Mouse (Mus musculus) cerebellum, adult 9-11 months (tissue): ENCODE results near the gene Kazald1.
"Not testable (repeated sequence)": the region's sequence is repeated elsewhere in the genome, so short reads cannot be mapped to it uniquely, and the experiment has no call there.

Experiments
- DNase-seq: peaks from one replicate; pipeline ENCODE4 v3.0.0; 2022

Gene Kazald1

DNA sequence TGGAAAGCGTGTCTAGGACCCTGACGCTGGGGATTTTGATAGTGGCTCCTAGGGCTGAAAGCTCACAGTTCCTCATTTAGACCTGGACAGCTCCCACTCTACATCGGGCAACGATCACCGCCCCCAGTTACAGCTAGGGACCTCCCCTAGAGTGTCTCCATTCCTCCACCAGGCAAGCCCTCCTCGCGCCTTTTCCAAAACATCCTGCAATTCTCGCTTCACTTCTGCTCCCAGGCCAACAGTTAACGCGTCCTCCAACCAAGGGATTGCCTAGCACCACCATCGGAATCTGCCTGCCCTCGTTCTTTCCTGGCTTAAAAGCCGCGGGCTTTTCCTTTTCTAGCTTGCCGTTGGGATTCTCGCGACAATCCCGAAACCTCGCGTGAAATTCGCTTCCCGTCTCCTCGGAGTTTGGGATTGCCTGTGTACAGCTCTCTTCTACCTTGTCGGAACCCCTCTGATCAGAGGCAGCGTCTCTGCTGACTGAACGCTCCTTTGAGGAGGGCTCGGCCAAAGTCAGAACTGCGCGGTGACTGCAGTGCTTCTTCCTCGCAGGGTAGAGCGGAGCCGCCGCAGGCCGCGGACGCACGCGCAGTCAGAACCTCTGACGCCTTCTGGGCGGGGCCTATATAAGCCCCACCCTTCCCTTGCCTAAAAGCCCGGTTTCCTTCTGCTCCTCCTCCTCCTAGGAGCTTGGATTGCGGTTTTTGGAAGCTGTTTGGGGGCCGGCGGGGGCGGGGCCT lies at the start of gene Kazald1:
Gene Kazald1, plus strand, starts transcription at position 662 of the 743 bp plus-strand sequence.
- DNase-seq, result peak; percentile 95

DNA sequence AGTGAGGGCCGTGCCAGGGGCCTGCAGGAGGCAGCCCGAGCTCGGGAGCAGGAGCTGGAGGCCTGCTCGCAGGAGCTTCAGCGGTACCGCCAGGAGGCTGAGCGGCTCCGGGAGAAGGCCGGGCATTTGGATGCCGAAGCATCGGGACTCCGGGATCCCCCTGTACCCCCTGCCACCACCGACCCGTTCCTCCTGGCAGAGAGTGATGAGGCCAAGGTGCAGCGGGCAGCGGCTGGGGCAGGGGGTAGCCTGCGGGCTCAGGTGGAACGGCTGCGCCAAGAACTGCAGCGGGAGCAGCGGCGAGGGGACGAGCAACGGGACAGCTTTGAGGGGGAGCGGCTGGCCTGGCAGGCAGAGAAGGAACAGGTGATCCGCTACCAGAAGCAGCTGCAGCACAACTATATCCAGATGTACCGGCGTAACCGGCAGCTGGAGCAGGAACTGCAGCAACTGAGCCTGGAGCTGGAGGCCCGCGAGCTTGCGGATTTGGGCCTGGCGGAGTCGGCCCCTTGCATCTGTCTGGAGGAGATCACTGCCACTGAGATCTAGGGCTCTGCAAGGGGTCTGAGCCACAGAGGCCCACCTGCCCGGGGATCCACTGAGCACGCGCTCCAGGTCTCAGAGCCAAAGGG lies 49.0 kb upstream of the Kazald1 start:
- peak; percentile 43 for DNase-seq

- peak; percentile 26 for DNase-seq
Observed at GRCm38 (mm10) chr19:45026958-45027670, 47.9 kb upstream of the Kazald1 start.

DNA sequence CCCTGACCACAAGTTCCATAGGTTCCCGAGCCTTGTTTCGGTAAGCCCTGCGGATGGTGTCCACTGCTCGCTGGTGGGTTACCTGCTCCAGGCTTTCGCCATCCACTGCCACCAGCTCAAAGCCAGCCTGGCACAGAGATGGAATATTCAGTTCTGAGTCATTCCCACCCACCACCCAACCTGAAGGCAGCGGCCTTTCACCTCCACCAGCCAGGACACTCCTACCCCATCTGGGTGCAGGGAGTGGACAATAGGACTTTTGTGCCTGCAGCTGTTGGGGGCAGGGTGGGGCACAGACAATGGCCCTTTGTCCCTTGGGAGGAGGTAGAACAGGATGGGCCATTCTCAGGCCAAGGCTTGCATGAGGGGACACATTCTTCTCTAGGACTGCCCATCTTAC lies 47.2 kb upstream of the Kazald1 start:
- DNase-seq, result peak; percentile 64

DNA sequence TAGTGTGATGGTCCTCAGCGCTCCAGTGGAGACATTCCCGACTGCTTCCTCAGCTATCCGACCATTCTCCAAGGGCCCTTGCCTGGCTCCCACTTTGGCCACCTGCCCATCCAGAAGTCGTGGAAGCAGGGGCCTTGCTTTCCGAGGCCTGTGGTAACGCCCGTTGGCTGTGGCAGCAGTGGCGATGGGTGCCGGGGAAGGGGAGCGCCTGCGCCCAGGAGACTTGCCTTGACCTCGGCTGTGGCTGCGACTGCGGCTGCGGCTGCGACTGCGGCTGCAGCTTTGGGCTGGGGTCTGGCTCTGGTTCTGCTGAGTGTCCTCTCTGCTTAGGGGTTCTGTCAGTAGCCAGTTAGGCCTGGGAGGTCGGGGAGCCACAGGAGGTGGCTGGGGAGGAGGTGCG lies 46.3 kb upstream of the Kazald1 start:
- DNase-seq, result peak; percentile 52

DNA sequence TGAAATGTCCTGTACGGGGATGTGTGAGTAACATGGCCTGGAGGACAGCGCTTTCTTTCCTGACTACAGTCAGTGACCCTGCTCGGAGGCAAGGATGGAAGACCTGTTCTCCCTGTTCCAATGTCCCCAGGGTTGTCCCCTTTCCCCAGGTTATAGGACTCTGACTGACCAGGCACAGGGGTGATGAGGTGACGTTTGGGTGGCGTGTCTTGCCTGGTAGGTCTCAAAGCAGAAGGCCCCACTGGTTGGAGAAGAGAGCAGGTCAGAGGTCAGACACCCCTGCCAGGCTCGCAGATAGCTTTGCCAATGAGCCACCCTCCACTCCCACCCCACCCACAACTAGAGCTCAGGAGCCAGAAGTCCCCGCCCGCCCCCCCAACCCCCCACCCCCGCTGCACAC lies 45.5 kb upstream of the Kazald1 start:
- peak; percentile 56 for DNase-seq

DNA sequence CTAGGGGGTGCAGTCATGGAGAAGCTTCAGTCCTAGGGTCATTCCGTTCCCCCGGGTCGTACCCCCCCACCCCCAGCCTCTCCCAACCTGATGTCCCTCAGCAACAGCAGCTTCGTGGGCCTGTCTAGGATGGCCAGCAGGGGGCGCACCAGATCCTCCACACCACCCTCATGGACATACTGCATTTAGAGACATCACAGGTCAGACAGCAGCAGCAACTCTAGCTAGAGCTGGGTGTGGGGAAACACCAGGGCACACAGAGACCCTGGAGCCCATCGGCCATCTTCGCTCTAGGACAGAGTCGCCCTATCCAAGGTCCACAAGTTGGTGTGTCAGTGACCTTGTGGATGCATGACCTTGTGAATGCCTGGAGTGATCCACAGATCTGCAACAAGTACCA lies 44.9 kb upstream of the Kazald1 start:
- DNase-seq, result peak; percentile 79

GRCm38 (mm10) chr19:45030746-45031693 lies 44.0 kb upstream of the Kazald1 start:
- DNase-seq, result peak; percentile 89

- peak; percentile 82 for DNase-seq
Observed at GRCm38 (mm10) chr19:45031780-45032179, 43.3 kb upstream of the Kazald1 start.

- DNase-seq, result peak; percentile 65
Observed at GRCm38 (mm10) chr19:45032570-45033332, 42.3 kb upstream of the Kazald1 start.

GRCm38 (mm10) chr19:45036867-45037266 lies 38.2 kb upstream of the Kazald1 start:
- DNase-seq, result peak; percentile 35

GRCm38 (mm10) chr19:45038198-45038597 lies 36.8 kb upstream of the Kazald1 start:
- not testable (repeated sequence) for DNase-seq

DNA sequence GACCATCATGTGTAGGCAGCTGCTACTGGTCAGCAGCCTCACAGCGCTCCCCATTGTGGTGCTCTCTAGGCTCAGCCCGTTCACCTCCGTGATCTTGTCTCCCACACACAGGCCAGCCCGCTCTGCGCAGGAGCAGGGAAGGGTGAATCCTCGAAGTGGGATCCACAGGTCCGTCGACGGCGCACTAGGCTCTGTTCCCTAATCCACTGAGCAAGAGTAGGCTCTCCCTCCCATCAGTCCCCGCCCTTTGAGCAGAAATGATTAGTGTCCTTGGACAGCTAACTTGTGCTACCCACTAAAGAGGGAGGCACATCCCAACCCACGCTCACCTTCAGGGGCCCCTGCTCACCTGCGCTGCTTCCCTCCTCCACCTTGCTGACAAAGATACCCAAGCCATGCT lies 34.8 kb upstream of the Kazald1 start:
- no peak for DNase-seq

DNA sequence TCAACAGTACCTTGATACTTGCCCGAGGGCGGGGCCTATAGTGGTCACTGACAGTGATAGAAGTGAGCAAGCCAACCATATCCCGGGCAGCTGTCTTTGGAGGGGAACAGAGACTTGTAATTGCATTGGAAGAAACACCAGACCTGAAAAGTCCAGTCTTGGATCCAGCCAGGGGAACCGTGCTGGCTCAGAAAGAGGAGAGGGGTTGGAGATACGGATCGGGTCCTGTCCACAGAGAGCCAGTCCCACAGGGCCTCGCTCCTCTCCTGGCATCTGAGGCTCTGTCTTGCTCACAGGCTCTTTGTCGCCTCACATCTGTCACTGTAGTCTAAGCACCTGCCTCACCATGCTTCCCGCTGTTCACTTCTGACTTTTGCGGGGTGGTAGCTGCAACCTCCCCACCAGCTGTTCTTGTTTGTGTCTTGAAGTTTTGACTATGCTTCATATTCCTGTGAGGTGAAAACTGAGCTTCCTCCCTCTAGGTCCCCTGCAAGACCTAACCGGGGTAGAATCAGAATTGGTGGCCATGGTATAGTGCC lies 30.6 kb upstream of the Kazald1 start:
- DNase-seq, result no peak

DNA sequence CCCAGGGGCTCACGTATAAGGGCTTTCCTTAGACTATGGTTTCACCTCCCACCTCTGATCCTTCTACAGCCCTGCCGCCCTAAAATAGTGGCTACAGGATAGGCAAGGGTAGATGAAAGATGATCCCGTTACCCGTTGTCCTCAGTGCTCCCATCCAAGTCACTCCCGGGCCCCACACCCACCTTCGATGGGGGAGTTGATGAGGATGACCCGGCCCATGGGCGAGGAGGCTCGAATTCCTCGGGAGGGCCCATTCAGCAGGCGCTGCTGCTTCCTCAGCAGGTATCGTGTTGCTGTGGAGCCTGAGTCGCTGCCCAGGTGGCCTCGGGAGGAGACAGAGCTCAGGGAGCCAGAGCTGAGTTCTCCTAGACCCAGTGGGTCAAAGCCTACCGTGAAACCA lies 29.8 kb upstream of the Kazald1 start:
- peak; percentile 57 for DNase-seq

DNA sequence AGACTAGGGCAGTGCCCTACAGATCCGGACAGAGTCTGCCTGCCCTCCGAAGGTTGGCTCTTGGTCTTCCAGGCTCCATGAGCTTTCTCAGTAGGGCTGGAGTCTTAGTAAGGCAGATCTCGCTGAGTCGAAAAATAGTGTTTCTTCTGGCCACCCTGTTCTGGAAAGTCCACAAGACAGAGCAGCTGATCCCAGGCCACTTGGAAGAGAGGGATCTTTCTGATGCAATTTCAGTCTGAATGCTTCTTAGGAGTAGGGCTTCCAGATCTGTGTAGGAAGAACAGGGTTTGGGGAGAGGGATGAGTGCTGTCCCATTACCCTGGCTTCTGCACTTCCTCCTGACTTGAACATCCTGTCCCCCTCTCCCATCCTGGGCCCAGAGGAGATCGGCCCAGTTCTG lies 29.4 kb upstream of the Kazald1 start, which contains the start of gene Pdzd7:
Gene Pdzd7, minus strand, starts transcription at position 67 of the 400 bp plus-strand sequence.
- no peak for DNase-seq

- DNase-seq, result peak; percentile 96
Observed at GRCm38 (mm10) chr19:45046523-45047321, 28.3 kb upstream of the Kazald1 start.

GRCm38 (mm10) chr19:45047417-45047934 lies 27.6 kb upstream of the Kazald1 start, which contains the start of gene Sfxn3:
Gene Sfxn3 (plus strand): TSS chr19:45047503.
- peak; percentile 97 for DNase-seq

- DNase-seq, result peak; percentile 80
Observed at GRCm38 (mm10) chr19:45047935-45048643, 27.0 kb upstream of the Kazald1 start.
